Comparison of ENCODE assay signal across 5 mouse cellular contexts in genomic region chr13:81267489-81267888, GRCm38 (mm10).
DNase-seq lines count a peak whose midpoint lies in the region.
"Not testable (repeated sequence)": the region's sequence is repeated elsewhere in the genome, so short reads cannot be mapped to it uniquely, and the experiment has no call there.

No protein-coding gene starts in this region.

- not testable (repeated sequence) for H3K36me3 ChIP-seq in ES-E14 (ENCODE audit: control insufficient read depth, insufficient read depth, low read length, poor library complexity, severe bottlenecking)

- not testable (repeated sequence) for H3K9ac ChIP-seq in ES-E14 (ENCODE audit: insufficient read depth, low read depth, low read length, poor library complexity, severe bottlenecking)

- in situ Hi-C loops in ES-E14 (cut with MboI; ENCODE audit: low sequenced_read_pairs in 2 of 2, unreplicated experiment in 2 of 2) = not testable (repeated sequence)

- not testable (repeated sequence) for H3K9me3 ChIP-seq in ES-E14 (ENCODE audit: control insufficient read depth, insufficient read depth, low read depth, low read length)

- not testable (repeated sequence) for H3K27ac ChIP-seq in ES-E14 (ENCODE audit: insufficient read depth, low read depth, low read length, poor library complexity, severe bottlenecking)

- peak; percentile 79 for DNase-seq in ES-CJ7 (ENCODE audit: low read depth, low spot score)
- peak; percentile 19 for DNase-seq in ES-E14 (ENCODE audit: low read depth, low spot score)
- DNase-seq in R1 (ENCODE audit: low read depth, low spot score) = peak; percentile 83
- peak; percentile 9 for DNase-seq in WW6 (ENCODE audit: low read depth, low spot score)
- peak; percentile 44 for DNase-seq in ZHBTc4 (ENCODE audit: low read depth, low spot score)

- H3K4me1 ChIP-seq in ES-E14 (ENCODE audit: control insufficient read depth in 2 of 2, insufficient read depth in 2 of 2, low read length in 2 of 2, poor library complexity in 1 of 2) = not testable (repeated sequence)

- H3K4me3 ChIP-seq in ES-E14 (ENCODE audit: insufficient read depth in 1 of 2, low read depth in 1 of 2, low read length in 2 of 2, poor library complexity in 1 of 2, severe bottlenecking in 1 of 2) = not testable (repeated sequence)

Comparison
In these comparisons a context has a peak if more than half of its experiments do, and no peak if none do; other contexts are left out.
1. DNase-seq: peak in every context shown above with its lines; median percentile 83 in R1; 79 in ES-CJ7; 44 in ZHBTc4; 19 in ES-E14; 9 in WW6.